Mouse (Mus musculus): ENCODE measurements at regions not wholly inside any gene's neighbourhood (a gene's known extent, or its start where the extent isn't known, plus 50 kb on each side); places are given as distances from the start of the nearest gene placed in this dataset.

GRCm38 (mm10) chr11:25538641-25539258 is 671.8 kb downstream of the 5730522E02Rik start:
- ATAC-seq (replicated peaks; ENCODE audit: low read depth, poor library complexity, severe bottlenecking), result no peak

- ATAC-seq (replicated peaks; ENCODE audit: low read depth, poor library complexity, severe bottlenecking), result no peak
Measured at GRCm38 (mm10) chr11:25536069-25536468, 674.5 kb downstream of the 5730522E02Rik start.

- no peak for ATAC-seq (replicated peaks; ENCODE audit: low read depth, poor library complexity, severe bottlenecking)
Measured at GRCm38 (mm10) chr11:25533081-25533480, 677.5 kb downstream of the 5730522E02Rik start.

GRCm38 (mm10) chr11:25531668-25532398 is 678.7 kb downstream of the 5730522E02Rik start:
- ATAC-seq (replicated peaks; ENCODE audit: low read depth, poor library complexity, severe bottlenecking), result no peak

GRCm38 (mm10) chr11:25528056-25528455 is 682.5 kb downstream of the 5730522E02Rik start:
- no peak for ATAC-seq (replicated peaks; ENCODE audit: low read depth, poor library complexity, severe bottlenecking)

- ATAC-seq (replicated peaks; ENCODE audit: low read depth, poor library complexity, severe bottlenecking), result no peak
Measured at GRCm38 (mm10) chr11:25518903-25519302, 691.7 kb downstream of the 5730522E02Rik start.

- no peak for ATAC-seq (replicated peaks; ENCODE audit: low read depth, poor library complexity, severe bottlenecking)
Measured at GRCm38 (mm10) chr11:25518131-25518530, 692.4 kb downstream of the 5730522E02Rik start.

- ATAC-seq (replicated peaks; ENCODE audit: low read depth, poor library complexity, severe bottlenecking), result no peak
Measured at GRCm38 (mm10) chr11:25505500-25505899, 705.1 kb downstream of the 5730522E02Rik start.

- no peak for ATAC-seq (replicated peaks; ENCODE audit: low read depth, poor library complexity, severe bottlenecking)
Measured at GRCm38 (mm10) chr11:25473682-25474365, 736.7 kb downstream of the 5730522E02Rik start.

GRCm38 (mm10) chr11:25469819-25470218 is 740.7 kb downstream of the 5730522E02Rik start:
- ATAC-seq (replicated peaks; ENCODE audit: low read depth, poor library complexity, severe bottlenecking), result no peak

GRCm38 (mm10) chr11:25437206-25437605 is 773.4 kb downstream of the 5730522E02Rik start:
- ATAC-seq (replicated peaks; ENCODE audit: low read depth, poor library complexity, severe bottlenecking), result no peak

- 0 out of 2 replicates have a peak, but pooled peaks have one; percentile 62 for ATAC-seq (replicated peaks; ENCODE audit: low read depth, poor library complexity, severe bottlenecking)
Measured at GRCm38 (mm10) chr11:25435645-25436044, 774.9 kb downstream of the 5730522E02Rik start.

- ATAC-seq (replicated peaks; ENCODE audit: low read depth, poor library complexity, severe bottlenecking), result no peak
Measured at GRCm38 (mm10) chr11:25423186-25423585, 787.4 kb downstream of the 5730522E02Rik start.

GRCm38 (mm10) chr11:25421486-25421885 is 789.1 kb downstream of the 5730522E02Rik start:
- no peak for ATAC-seq (replicated peaks; ENCODE audit: low read depth, poor library complexity, severe bottlenecking)

GRCm38 (mm10) chr11:25410403-25411090 is 800.0 kb downstream of the 5730522E02Rik start:
- ATAC-seq (replicated peaks; ENCODE audit: low read depth, poor library complexity, severe bottlenecking), result no peak

- no peak for ATAC-seq (replicated peaks; ENCODE audit: low read depth, poor library complexity, severe bottlenecking)
Measured at GRCm38 (mm10) chr11:25391649-25392048, 818.9 kb downstream of the 5730522E02Rik start.

GRCm38 (mm10) chr11:25367111-25367510 is 843.5 kb downstream of the 5730522E02Rik start:
- ATAC-seq (replicated peaks; ENCODE audit: low read depth, poor library complexity, severe bottlenecking), result no peak

- ATAC-seq (replicated peaks; ENCODE audit: low read depth, poor library complexity, severe bottlenecking), result no peak
Measured at GRCm38 (mm10) chr11:25365433-25365832, 845.1 kb downstream of the 5730522E02Rik start.

- no peak for ATAC-seq (replicated peaks; ENCODE audit: low read depth, poor library complexity, severe bottlenecking)
Measured at GRCm38 (mm10) chr11:25359723-25360122, 850.8 kb downstream of the 5730522E02Rik start.

- ATAC-seq (replicated peaks; ENCODE audit: low read depth, poor library complexity, severe bottlenecking), result 0 out of 2 replicates have a peak, but pooled peaks have one; percentile 22
Measured at GRCm38 (mm10) chr11:25357717-25358411, 852.7 kb downstream of the 5730522E02Rik start.
